Mouse (Mus musculus): ENCODE results near the gene Ripply3.

Gene Ripply3

GRCm38 (mm10) chr16:94327781-94328711, at the start of gene Ripply3:
TSS of gene Ripply3 (plus strand) at chr16:94328420.
- DNase-seq: peak; percentile 67

GRCm38 (mm10) chr16:94283972-94284371, 44.2 kb upstream of the Ripply3 start:
- no peak for DNase-seq

- no peak for DNase-seq
Measured at GRCm38 (mm10) chr16:94287826-94288225, 40.4 kb upstream of the Ripply3 start.

- peak; percentile 42 for DNase-seq
Measured at GRCm38 (mm10) chr16:94289138-94290072, 38.8 kb upstream of the Ripply3 start.

GRCm38 (mm10) chr16:94290073-94290999, 37.9 kb upstream of the Ripply3 start:
- peak; percentile 92 for DNase-seq

GRCm38 (mm10) chr16:94291141-94291540, 37.1 kb upstream of the Ripply3 start:
- no peak for DNase-seq

- no peak for DNase-seq
Measured at GRCm38 (mm10) chr16:94298081-94298480, 30.1 kb upstream of the Ripply3 start.

GRCm38 (mm10) chr16:94299210-94299609, 29.0 kb upstream of the Ripply3 start:
- DNase-seq: no peak

- no peak for DNase-seq
Measured at GRCm38 (mm10) chr16:94301194-94301593, 27.0 kb upstream of the Ripply3 start.

GRCm38 (mm10) chr16:94301696-94302095, 26.5 kb upstream of the Ripply3 start:
- DNase-seq: no peak

GRCm38 (mm10) chr16:94302274-94303202, 25.7 kb upstream of the Ripply3 start:
- DNase-seq: peak; percentile 60

- no peak for DNase-seq
Measured at GRCm38 (mm10) chr16:94303203-94303535, 25.1 kb upstream of the Ripply3 start.

- no peak for DNase-seq
Measured at GRCm38 (mm10) chr16:94307526-94307925, 20.7 kb upstream of the Ripply3 start.

GRCm38 (mm10) chr16:94307942-94308341, 20.3 kb upstream of the Ripply3 start:
- peak; percentile 70 for DNase-seq

- DNase-seq: no peak
Measured at GRCm38 (mm10) chr16:94309025-94309424, 19.2 kb upstream of the Ripply3 start.

- DNase-seq: no peak
Measured at GRCm38 (mm10) chr16:94311416-94311815, 16.8 kb upstream of the Ripply3 start.

GRCm38 (mm10) chr16:94311931-94312330, 16.3 kb upstream of the Ripply3 start:
- no peak for DNase-seq

GRCm38 (mm10) chr16:94312663-94313228, 15.5 kb upstream of the Ripply3 start:
- peak; percentile 93 for DNase-seq

- peak; percentile 97 for DNase-seq
Measured at GRCm38 (mm10) chr16:94313229-94314030, 14.8 kb upstream of the Ripply3 start, which contains the start of gene Hlcs. TSS of gene Hlcs (minus strand) at chr16:94313571.

- no peak for DNase-seq
Measured at GRCm38 (mm10) chr16:94314626-94315025, 13.6 kb upstream of the Ripply3 start.

Measured in embryo, embryonic 11 days (tissue).